Mouse (Mus musculus) lung, adult 10 weeks (tissue): ENCODE data around the gene Ppm1g. TPM values are rescaled to one million over a fixed set of nuclear protein-coding genes. Genes with fewer than 3 reads are reported as not detected.

Experiments used
- polyA plus RNA-seq: library from polyadenylated mRNA; stranded (reverse); fragments of 350-450 nt; fragmentation: Illumina TruSeq; extraction: RNeasy Lipid Tissue Mini Kit (QIAGEN cat#74804); gene quantifications from one replicate; pipeline ENCODE4 v1.2.3, GENCODE M21; 2014; ENCODE audit warnings: low read depth, low replicate concordance; ENCODE audit not compliant: insufficient read depth

Gene Ppm1g
- polyA plus RNA-seq = 39.6 TPM

DNA sequence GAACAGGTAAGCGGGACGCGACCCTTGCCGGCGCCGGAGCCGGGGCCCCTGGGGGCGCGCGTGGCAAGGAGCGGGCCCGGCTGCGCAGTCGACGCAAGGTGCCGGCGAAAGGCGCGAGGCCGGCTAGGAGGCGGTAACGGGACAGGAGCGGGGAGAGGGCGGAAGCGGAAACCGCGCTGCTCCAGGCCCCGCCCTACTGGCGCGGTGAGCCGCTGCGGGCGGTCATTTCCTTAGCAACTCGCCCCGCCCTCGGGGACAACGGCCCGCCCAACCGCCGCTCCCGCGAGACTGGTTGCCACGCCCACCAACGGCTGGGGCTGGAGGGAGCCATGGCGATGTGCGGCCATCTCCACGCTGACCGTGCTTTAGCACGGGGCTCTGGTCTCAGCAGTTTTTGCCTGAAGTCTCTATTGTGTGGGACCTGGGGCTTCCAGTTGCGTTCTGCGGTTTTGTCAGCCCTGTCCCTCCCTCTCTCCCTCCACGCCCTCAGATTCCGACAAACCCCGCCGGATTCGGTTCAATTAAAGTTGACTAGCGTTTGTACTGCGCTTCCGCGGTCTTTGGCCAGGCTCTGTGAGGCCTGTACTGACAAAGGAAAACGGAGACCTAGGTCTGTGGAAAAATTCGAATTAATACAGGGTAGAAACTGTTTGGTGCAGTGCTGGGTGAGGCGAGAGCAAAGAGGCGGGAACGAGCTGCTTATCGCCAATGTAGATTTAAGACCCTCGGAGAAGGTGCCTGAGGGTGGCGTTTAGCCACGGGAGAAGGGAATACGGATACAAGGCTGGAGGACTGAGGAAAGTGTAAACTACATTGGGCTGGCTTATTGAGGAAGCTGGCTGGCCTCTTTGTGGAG is at the start of gene Ppm1g:
Gene Ppm1g (minus strand): TSS at position 240 of the 856 bp plus-strand sequence.

DNA sequence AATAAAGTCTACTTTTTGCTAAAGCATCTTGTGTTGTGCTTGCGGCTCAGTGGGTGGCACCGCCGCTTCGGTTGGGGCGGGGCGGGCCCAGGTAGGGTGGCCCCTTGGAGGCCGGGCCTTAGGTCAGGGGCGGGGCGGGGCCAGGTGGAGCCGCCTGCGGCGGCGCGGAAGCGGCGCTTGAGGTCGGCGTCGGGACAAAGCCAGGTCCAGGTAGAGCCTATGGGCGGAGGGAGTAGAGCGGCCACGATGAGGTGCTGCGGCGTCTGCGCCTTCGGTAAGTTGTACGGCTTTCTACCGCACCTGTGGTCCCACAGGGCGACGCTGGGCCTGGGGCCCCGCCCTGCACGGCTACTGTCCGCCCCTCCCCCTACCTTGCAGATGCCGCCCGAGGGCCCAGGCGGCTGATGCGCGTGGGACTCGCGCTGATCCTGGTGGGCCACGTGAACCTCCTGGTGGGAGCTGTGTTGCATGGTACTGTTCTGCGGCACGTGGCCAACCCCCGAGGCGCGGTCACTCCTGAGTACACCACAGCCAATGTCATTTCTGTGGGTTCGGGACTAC is 31.1 kb upstream of the Ppm1g start, which contains the start of gene Krtcap3:
Gene Krtcap3 (plus strand): TSS at position 151 of the 561 bp plus-strand sequence.

DNA sequence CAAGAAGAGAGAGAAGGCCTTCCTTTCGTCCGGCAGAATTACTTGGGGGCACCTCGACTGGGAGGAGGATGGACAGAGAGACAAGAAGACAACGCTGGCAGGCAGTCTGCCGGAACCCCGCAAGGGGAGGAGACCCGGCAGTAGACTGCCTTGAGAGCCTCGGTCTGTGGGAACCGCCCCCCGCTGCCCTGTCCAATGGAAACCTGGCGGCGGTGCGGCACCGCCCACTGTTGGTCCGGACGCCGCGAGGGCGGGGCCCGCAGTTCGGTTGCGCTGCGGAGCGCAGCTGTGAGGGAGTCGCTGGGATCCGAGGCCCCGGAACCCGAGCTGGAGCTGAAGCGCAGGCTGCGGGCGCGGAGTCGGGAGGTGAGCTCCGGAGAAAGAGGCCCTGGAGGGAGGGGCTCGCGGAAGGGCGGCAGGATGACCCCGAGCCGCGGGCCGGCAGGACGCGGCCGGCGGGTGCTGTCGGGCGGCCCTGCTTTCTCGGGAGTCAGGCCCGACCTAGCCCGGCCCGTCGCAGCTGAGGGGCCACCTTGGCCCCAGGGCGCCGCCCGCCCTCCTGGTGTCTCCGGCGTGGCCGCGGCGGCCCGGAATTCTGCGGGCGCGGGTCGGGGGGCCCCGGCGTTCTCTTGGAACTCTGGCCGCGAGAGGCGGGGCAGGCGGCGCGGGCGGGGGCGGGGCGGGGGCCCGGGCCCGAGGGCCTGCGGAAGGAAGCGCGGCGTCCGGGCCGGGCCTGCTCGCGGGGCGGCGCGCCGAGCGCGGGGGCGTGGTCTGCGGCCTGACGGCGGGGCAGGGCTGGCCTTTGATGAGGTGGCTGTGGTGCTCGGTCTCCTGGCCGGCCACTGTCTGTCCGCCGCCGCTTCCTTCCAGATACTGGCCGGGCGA is 20.4 kb upstream of the Ppm1g start, which contains the start of the genes Nrbp1 and Gm9970:
Gene Nrbp1 (plus strand): TSS at position 228 of the 885 bp plus-strand sequence.
Gene Gm9970 (minus strand): TSS at position 596 of the 885 bp plus-strand sequence.

DNA sequence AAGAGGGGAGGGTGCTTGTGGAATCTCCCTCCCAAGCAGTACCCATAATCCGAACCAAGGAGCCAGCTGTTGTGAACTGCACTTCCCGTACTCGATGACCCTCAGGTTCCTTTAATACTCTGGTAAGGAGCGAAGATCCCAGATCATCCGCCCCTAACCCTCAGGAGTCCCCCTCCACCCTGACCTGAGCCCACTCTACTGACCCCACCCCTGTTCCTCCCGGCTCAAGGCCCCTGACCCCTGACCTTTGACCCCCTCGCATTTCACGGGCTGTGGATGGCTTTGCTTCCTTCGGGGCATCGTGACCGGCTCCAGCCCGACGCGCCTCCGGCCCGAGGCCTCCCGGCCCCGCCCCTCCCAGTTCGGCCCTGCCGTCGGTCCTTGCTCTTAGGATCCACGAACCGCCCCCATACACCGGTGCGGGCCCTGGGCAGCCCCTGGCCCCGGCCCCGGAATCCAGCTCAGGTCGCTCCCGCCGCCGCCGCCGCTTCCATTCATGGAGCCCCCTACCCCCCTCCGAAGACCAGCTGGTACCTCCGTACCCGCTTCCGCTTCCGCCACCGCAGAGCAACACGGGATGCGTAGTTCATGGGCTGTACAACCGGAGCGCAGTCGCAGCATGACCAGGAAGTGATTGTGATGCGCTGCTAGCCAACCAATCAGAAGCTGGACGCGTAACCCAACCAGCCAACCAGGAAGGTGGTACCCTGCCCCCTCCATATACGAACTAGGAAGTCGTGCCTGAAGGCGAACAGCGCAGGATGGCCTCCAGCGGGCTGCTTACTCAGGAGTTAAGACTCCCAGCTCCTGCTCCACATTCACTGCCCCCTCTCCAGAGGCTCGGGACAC is 18.5 kb downstream of the Ppm1g start, which contains the start of gene Zfp513:
Gene Zfp513 (minus strand): TSS at position 562 of the 849 bp plus-strand sequence.

DNA sequence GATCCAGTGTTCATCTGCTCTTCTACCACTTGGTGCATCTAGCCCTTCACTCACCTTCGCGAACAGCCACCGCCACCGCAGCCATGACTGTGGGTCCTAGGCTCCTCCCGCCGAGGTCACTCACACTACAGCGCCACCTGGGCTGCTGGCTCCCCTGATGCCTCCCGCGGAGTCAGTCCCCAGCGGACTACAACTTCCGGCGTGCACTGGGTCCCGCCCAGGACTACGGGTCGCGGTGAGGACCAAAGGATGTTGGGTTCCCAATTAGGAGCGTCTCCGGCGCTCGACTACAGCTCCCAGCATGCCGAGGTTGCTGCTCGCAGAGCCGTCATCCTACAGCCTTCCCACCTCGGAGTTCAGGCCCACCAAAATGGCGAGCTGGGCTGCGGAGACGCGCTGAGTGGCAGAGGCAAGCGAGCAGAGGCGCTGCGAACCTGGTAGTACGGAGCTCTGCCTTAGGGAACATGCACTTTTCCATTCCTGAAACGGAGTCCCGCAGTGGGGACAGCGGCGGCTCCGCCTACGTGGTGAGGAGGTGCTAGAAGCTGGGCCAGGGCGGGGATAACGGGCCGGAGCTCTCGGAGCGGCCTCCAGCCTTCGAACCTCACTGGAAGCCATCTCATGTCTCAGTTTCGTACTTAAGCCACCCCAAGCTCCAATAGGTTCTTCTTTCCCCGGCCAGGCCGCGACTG is 27.4 kb downstream of the Ppm1g start, which contains the start of the genes Snx17 and Eif2b4:
Gene Snx17 (plus strand): TSS at position 289 of the 692 bp plus-strand sequence.
Gene Eif2b4 (minus strand): TSS at position 492 of the 692 bp plus-strand sequence.

DNA sequence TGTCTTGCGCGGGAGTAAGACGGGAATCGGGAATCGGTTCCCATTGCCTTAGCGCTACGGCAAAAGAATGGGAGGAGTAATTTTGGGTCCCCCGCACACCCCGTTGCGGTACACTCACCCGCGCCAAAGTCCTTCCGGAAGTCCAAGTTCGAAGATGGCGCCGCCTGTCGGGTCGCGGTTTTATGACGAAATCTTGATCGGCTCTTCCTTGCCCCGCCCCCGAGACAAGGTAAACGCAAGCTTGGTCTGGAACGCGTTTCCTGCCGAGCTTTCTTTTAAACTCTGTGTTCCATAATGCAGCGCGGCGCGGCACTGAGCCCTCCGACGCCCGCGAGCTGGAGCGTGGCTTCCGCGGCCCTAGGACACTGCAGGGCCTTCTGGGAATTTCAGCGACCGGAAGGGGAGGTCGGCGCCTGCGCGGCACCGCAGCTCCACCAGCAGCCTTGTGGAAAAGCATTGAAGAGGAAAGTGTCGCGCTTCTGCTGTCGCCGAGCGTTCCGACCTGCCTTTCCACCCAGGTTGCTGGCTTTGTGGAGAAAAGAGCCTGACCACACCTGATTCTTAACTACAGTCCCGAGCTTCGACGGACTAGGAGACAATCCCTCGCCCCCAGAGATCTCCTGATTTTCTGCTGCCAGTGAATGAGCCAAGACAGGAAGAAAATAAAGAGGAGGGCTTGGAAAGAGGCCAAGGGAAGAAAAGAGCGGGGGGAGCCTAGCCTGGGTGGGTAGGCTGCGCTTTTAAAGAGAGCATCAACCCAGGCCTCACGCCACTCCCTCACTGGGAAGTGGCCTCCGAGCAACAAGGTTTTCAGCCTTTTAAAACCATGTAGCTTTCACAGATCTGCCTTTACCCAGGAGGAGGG is 40.5 kb downstream of the Ppm1g start, which contains the start of the genes Gm29609 and Gtf3c2:
Gene Gm29609 (minus strand): TSS at position 146 of the 865 bp plus-strand sequence.
Gene Gtf3c2 (minus strand): TSS at position 379 of the 865 bp plus-strand sequence.

DNA sequence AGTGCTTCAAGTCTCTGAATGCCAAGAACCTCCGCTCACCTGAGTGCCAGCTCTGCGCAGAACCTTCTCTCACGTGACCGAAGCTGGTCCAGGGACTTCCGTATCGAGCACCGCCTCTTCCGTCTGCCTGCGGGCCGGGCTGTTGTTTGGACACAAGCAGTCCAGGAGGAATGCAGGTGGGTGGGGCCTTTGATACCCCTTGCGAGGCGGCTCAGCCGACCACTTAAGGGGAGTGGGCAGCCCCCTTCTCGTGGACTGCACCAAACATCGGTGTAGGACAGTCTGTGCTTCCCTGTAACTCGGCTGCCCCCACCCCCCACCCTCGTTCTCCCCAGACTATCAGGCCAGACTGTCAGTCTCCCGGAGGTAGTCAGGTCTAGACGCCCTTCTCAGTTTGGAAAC is 66.3 kb downstream of the Ppm1g start, which contains the start of gene Mpv17:
Gene Mpv17 (minus strand): TSS at position 100 of the 402 bp plus-strand sequence.

Other genes starting within 250 kb of the Ppm1g start
- gene Atraid, start 172.4 kb downstream of the Ppm1g start, polyA plus RNA-seq = 135 TPM
- gene Slc5a6, start 171.8 kb downstream of the Ppm1g start, polyA plus RNA-seq = 4.2 TPM
- gene Cad, start 165.9 kb downstream of the Ppm1g start, polyA plus RNA-seq = 5.8 TPM
- not detected for gene Dnajc5g, start 114.4 kb downstream of the Ppm1g start, polyA plus RNA-seq
- not detected for gene Slc30a3, start 112.5 kb downstream of the Ppm1g start, polyA plus RNA-seq
- gene Trim54, start 104.0 kb downstream of the Ppm1g start, polyA plus RNA-seq = 3.1 TPM
- gene Ucn, start 81.9 kb downstream of the Ppm1g start, polyA plus RNA-seq = not detected
- 41.2 TPM for gene Mpv17, start 66.4 kb downstream of the Ppm1g start, polyA plus RNA-seq
- 0.18 TPM for gene Gm29609, start 40.8 kb downstream of the Ppm1g start, polyA plus RNA-seq
- gene Gtf3c2, start 40.5 kb downstream of the Ppm1g start, polyA plus RNA-seq = 14.1 TPM
- 69.2 TPM for gene Snx17, start 27.5 kb downstream of the Ppm1g start, polyA plus RNA-seq
- 24.8 TPM for gene Eif2b4, start 27.3 kb downstream of the Ppm1g start, polyA plus RNA-seq
- 12.8 TPM for gene Zfp513, start 18.4 kb downstream of the Ppm1g start, polyA plus RNA-seq
- gene Nrbp1, start 20.2 kb upstream of the Ppm1g start, polyA plus RNA-seq = 61.9 TPM
- not detected for gene Gm9970, start 20.5 kb upstream of the Ppm1g start, polyA plus RNA-seq
- gene Krtcap3, start 31.0 kb upstream of the Ppm1g start, polyA plus RNA-seq = 30.6 TPM
- 26.8 TPM for gene Ift172, start 70.4 kb upstream of the Ppm1g start, polyA plus RNA-seq
- gene Fndc4, start 75.4 kb upstream of the Ppm1g start, polyA plus RNA-seq = 6.1 TPM
- gene Gckr, start 76.8 kb upstream of the Ppm1g start, polyA plus RNA-seq = not detected
- gene Zfp512, start 231.7 kb upstream of the Ppm1g start, polyA plus RNA-seq = 9.9 TPM